Mouse (Mus musculus) stomach, embryonic 14.5 days (tissue): ENCODE data around the gene Scaf1. TPM values are rescaled to one million over a fixed set of nuclear protein-coding genes. Genes with fewer than 3 reads are reported as not detected.

Source experiments
- ATAC-seq: fragments of 200-750 bp; cut with Nextera tagmentation; 2 replicates; pipeline ENCODE4 v1.8.0; 2017; ENCODE audit warnings: low read depth, moderate TSS enrichment; ENCODE audit not compliant: insufficient number of reproducible peaks, insufficient read depth, low FRiP score
- H3K27ac ChIP-seq: fragments of 300-500 bp; sonication (generic); 2 replicates; pipeline ENCODE4 v1.5.1; 2014; ENCODE audit warnings: mild to moderate bottlenecking, low read length, moderate library complexity, mixed read lengths
- H3K27me3 ChIP-seq: fragments of 300-500 bp; sonication (generic); 2 replicates; pipeline ENCODE4 v1.6.1; 2014; ENCODE audit warnings: low read length, control low read depth, mixed read lengths; ENCODE audit not compliant: control insufficient read depth, insufficient read depth
- H3K36me3 ChIP-seq: fragments of 300-500 bp; sonication (generic); 2 replicates; pipeline ENCODE4 v1.6.1; 2014; ENCODE audit warnings: mild to moderate bottlenecking, control low read depth, low read length, moderate library complexity, mixed read lengths; ENCODE audit not compliant: control insufficient read depth, insufficient read depth
- H3K4me1 ChIP-seq: fragments of 300-500 bp; sonication (generic); 2 replicates; pipeline ENCODE4 v1.6.1; 2014; ENCODE audit warnings: low read length, control low read depth, mixed read lengths; ENCODE audit not compliant: control insufficient read depth, insufficient read depth
- H3K4me2 ChIP-seq: fragments of 300-500 bp; sonication (generic); replicated peaks from 2 replicates; pipeline ENCODE4 v1.6.1; 2014; ENCODE audit warnings: low read depth, low read length, control low read depth
- H3K4me3 ChIP-seq: fragments of 300-500 bp; sonication (generic); 2 replicates; pipeline ENCODE4 v1.5.1; 2014; ENCODE audit warnings: low read depth, low read length, control low read depth
- H3K9ac ChIP-seq: fragments of 300-500 bp; sonication (generic); replicated peaks from 2 replicates; pipeline ENCODE4 v1.6.1; 2014; ENCODE audit warnings: low read depth, mild to moderate bottlenecking, control low read depth, low read length, moderate library complexity, mixed read lengths
- H3K9me3 ChIP-seq: fragments of 300-500 bp; sonication (generic); 2 replicates; pipeline ENCODE4 v1.6.1; 2016; ENCODE audit warnings: low read depth, low read length, control low read depth; ENCODE audit not compliant: control insufficient read depth
- WGBS: fragments of 180-500 bp; shearing (Covaris S2); extraction: QIAGEN DNeasy Blood & Tissue Kit; methylation state at CpG from one replicate; pipeline ENCODE4 v1.1.7; 2014; 5-methylcytosine and 5-hydroxymethylcytosine counted together
- polyA plus RNA-seq: library from polyadenylated mRNA; unstranded; fragments of >200 nt; fragmentation: Nextera tagmentation; extraction: Ambion mirVana; gene quantifications from 2 replicates; pipeline ENCODE4 v1.2.1, GENCODE M21; 2014

Scaf1 gene
- polyA plus RNA-seq, 1 experiment from 2014 or later: 49.8 TPM

DNA sequence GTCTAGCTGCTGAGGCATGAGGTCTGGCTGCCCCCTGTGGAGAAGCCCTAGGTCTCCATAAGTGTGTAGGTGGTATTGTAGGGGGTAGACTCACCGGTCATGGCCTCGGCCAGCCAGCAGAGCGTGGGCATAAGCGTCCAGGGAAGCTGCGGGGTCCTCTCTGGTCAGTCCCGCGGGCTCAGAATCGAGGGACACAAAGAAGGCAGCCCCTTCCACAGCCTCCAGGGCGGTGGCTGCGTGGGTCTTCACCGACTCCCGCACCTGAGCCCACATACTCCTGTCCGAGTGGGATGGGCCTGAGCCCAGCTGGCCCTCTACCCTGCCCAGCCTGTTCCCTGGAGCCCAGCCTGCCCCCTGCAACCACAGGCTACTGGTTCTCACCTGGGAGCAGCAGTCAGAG is 51.2 kb downstream of the Scaf1 start:
- Histone ChIP-seq H3K4me2 (no peak overlapping the region), H3K36me3 (peaks cover 16% of the 10 kb centered on the region), H3K9me3 (no peaks in the 10 kb centered on the region), H3K9ac (no peak overlapping the region), H3K27ac (no peak overlapping the region), H3K27me3 (no peaks in the 10 kb centered on the region), H3K4me1 (no peaks in the 10 kb centered on the region), H3K4me3 (no peak overlapping the region)
- ATAC-seq: no peak
- WGBS: 95% methylated on average over 13 of the region's 13 CpGs

DNA sequence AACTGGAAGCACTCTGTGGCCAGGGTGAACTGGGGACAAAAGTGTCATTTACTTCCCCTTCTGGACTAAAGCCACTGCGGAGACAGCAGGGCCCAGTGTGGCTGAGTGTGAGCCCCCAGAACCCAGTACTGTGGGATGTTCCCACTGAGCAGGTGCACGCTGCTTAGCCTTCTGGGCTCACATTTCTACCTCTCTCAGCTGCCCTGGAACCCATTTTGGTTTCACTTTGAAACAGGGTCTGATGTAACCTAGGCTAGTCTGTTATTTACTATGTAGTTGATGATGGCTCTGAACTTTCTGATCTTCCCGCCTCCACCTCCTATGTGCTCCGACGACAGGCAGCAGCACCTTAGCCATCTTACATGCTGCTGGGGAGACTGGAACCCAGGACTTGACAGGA is 53.3 kb downstream of the Scaf1 start:
- H3K9me3 ChIP-seq: no peaks in the 10 kb centered on the region
- H3K4me1 ChIP-seq: no peaks in the 10 kb centered on the region
- H3K4me2 ChIP-seq: no peak overlapping the region
- no peak overlapping the region for H3K27ac ChIP-seq
- WGBS: 89% methylated on average over 5 of the region's 5 CpGs
- peaks cover 16% of the 10 kb centered on the region for H3K36me3 ChIP-seq
- no peak for ATAC-seq
- no peak overlapping the region for H3K9ac ChIP-seq
- no peak overlapping the region for H3K4me3 ChIP-seq
- H3K27me3 ChIP-seq: no peaks in the 10 kb centered on the region

DNA sequence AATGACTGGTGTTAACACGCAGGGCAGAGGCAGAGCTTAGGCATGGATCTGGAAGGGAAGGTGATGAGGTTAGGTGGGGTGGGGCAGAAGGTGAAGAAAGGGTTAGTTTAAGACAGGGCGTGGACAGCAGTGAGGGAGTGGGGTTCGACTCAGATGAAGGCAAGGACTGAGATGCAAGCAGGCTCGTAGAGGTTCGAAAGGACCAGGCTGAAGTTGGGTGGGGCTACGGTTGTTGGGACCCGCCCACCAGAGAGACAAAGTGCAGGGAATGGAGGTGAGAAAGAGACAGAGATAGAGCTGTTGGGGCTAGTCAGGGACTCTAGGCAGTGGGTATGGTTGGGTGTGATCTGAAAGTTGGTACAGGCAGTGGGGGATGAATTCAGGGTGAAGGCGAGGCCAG is 53.8 kb downstream of the Scaf1 start:
- Histone ChIP-seq H3K4me1 (no peaks in the 10 kb centered on the region), H3K27ac (no peak overlapping the region), H3K36me3 (peaks cover 16% of the 10 kb centered on the region), H3K9ac (no peak overlapping the region), H3K4me3 (no peak overlapping the region), H3K4me2 (no peak overlapping the region), H3K27me3 (no peaks in the 10 kb centered on the region), H3K9me3 (no peaks in the 10 kb centered on the region)
- 58% methylated on average over 8 of the region's 8 CpGs for WGBS
- ATAC-seq: no peak

DNA sequence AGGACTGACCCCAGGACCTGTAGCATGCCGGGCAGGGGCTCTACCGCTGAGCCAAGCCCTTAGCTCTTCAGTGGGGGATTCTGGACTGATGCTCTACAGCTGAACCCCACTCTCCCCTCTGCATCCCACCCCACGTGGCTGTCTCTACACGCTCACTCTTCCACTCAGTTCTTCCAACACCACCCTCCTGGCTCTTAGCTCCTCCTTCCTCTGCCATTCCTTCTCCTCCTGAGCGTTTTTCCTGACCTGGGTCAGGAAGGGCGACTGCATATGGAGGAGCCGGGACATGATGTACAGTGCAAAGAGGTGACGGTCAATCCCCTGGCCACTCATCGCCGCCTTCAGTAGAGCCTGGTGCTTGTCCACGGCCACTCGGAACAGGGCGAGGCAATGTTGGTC is 55.7 kb downstream of the Scaf1 start:
- no peaks in the 10 kb centered on the region for H3K27me3 ChIP-seq
- no peak overlapping the region for H3K4me3 ChIP-seq
- H3K9me3 ChIP-seq: no peaks in the 10 kb centered on the region
- H3K36me3 ChIP-seq: peaks cover 11% of the 10 kb centered on the region; the same call in 1 of the 2 replicates
- no peak overlapping the region for H3K27ac ChIP-seq
- no peak overlapping the region for H3K4me2 ChIP-seq
- H3K4me1 ChIP-seq: no peaks in the 10 kb centered on the region
- ATAC-seq: no peak
- WGBS: 81% methylated on average over 13 of the region's 13 CpGs
- no peak overlapping the region for H3K9ac ChIP-seq

DNA sequence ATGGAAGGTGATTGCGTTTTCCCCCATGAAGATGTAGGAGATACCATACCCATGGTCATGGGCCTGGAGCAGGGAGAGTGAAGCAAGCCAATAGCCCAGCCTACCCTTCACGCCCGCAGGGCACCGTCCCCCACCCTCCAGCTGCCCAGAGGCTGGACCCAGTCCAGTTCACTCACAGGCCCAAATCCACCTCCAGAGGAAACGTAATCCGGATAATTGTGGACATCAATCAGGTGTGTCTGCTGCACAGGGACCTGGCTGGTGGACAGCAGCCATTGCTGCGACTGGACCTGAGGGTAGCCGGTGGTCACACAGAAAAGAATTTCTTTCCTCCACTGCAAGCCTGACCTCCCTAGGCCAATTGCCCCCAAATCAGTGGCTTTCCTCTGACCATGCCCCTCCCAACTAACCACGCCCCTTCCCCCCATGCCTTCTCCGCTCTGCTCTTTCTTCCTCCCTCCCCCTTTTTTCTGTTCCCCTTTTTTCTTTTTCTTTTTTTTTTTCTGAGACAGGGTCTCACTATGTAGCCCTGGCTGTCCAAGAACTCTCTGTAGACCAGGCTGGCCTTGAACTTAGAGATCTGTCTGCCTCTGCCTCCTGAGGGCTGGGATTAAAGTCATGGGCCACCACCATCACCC is 56.2 kb downstream of the Scaf1 start:
- ATAC-seq: no peak
- Histone ChIP-seq H3K27ac (no peak overlapping the region), H3K4me2 (no peak overlapping the region), H3K27me3 (no peaks in the 10 kb centered on the region), H3K9ac (no peak overlapping the region), H3K4me3 (no peak overlapping the region), H3K9me3 (no peaks in the 10 kb centered on the region), H3K36me3 (peaks cover 8% of the 10 kb centered on the region; the same call in 1 of the 2 replicates), H3K4me1 (no peaks in the 10 kb centered on the region)
- WGBS: 84% methylated on average over 10 of the region's 10 CpGs

DNA sequence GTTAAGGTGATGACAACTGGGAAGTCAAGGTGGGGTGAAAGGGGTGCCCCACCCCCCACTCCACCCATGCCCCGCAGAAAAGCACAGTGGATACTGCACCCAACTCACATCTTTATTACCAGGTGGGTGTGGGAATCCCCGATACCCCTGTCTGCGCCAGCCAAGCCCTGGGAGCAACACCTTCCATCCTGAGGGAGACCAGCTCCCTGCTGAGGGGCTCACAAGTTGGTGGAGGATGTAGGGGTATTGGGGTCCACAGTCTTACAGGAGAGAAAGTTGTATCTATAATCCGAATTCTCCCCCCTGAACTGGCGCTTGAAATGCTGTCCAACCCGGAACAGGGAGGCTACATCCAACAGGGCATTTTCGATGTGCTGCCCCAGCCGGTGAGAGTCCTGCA is 56.9 kb downstream of the Scaf1 start:
- no peaks in the 10 kb centered on the region for H3K9me3 ChIP-seq
- no peak overlapping the region for H3K27ac ChIP-seq
- H3K4me1 ChIP-seq: no peaks in the 10 kb centered on the region
- WGBS: 83% methylated on average over 8 of the region's 8 CpGs
- H3K27me3 ChIP-seq: no peaks in the 10 kb centered on the region
- H3K36me3 ChIP-seq: peaks cover 8% of the 10 kb centered on the region; the same call in 1 of the 2 replicates
- H3K4me2 ChIP-seq: no peak overlapping the region
- no peak for ATAC-seq
- no peak overlapping the region for H3K9ac ChIP-seq
- H3K4me3 ChIP-seq: no peak overlapping the region

DNA sequence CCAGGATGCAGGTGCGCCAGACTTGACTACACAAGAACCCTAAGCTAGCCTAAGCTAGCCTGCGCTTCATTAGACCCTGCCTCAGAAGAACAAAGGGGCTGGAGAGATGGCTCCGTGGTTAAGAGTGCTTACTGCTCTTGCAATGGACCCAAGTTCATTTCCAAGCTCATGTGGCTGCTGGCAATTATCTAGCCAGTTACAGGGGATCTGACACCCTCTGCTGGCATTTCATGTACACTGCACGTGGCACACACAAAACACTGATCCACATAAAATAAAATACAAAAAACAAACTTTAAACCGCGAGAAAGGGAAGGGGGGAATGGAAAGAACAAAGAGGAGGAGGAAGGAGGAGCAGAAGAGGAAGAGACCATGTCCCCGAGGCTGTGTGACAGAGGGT is 58.0 kb downstream of the Scaf1 start:
- 56% methylated on average over 7 of the region's 7 CpGs for WGBS
- no peak overlapping the region for H3K4me2 ChIP-seq
- no peaks in the 10 kb centered on the region for H3K9me3 ChIP-seq
- H3K4me3 ChIP-seq: no peak overlapping the region
- no peak overlapping the region for H3K27ac ChIP-seq
- no peak overlapping the region for H3K9ac ChIP-seq
- H3K4me1 ChIP-seq: no peaks in the 10 kb centered on the region
- no peak for ATAC-seq
- peaks cover 8% of the 10 kb centered on the region; the same call in 1 of the 2 replicates for H3K36me3 ChIP-seq
- no peaks in the 10 kb centered on the region for H3K27me3 ChIP-seq

DNA sequence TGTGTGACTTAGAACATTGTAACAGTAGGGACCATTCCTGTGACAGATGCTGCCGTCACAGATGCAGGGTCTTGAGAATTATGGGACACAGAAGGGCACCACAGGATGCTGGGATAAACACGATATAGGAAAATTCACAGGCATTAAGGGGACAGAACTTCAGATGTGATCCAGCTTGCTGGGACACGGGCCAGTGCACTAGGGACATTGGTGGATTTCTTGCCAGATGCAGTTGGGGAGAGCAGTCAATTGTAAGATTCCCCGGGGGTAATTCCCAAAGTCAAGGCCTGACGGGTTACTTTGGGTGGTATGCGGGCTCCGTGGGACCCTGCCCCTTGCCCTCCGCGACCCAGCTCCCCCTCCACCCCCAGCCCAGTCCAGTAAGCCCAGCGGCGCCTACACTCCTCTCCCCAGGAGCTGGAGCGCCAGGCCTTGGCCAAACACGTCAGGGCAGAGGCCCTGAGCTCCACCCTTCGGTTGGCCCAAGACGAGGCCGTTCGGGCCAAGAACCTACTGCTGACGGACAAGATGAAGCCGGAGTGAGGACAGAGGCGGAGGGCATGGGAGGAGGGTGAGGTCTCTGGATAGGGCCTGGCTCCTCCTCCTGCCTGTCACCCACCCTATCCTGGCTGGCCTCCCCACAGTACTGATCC is 58.9 kb downstream of the Scaf1 start:
- H3K9me3 ChIP-seq: no peaks in the 10 kb centered on the region
- 67% methylated on average over 20 of the region's 20 CpGs for WGBS
- H3K4me2 ChIP-seq: no peak overlapping the region
- no peaks in the 10 kb centered on the region for H3K27me3 ChIP-seq
- ATAC-seq: no peak
- no peak overlapping the region for H3K4me3 ChIP-seq
- no peak overlapping the region for H3K27ac ChIP-seq
- H3K9ac ChIP-seq: no peak overlapping the region
- peaks cover 8% of the 10 kb centered on the region; the same call in 1 of the 2 replicates for H3K36me3 ChIP-seq
- no peaks in the 10 kb centered on the region for H3K4me1 ChIP-seq
